Mouse (Mus musculus): ENCODE measurements around the gene Psph.

The Psph gene

DNA sequence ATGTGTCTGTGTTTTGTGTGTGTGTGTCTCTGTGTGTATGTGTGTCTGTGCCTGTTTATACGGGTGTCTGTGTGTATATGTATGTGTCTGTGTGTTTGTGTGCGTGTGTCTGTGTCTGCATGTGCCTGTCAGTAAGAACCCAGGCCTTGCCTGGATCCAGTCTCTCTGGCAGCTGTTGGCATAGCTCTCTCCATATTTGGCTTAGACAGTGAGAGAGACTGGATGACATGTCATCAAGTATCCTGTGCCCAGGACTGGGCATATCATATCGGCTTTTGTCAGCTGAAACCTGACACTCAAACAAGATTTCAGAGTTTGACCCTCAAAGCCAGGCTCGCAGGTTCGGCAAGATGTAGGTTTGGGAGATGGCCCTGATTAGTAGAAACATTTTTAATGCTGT, 56.2 kb downstream of the Psph start:
- DNase-seq (ENCODE audit: low spot score) = no peak

DNA sequence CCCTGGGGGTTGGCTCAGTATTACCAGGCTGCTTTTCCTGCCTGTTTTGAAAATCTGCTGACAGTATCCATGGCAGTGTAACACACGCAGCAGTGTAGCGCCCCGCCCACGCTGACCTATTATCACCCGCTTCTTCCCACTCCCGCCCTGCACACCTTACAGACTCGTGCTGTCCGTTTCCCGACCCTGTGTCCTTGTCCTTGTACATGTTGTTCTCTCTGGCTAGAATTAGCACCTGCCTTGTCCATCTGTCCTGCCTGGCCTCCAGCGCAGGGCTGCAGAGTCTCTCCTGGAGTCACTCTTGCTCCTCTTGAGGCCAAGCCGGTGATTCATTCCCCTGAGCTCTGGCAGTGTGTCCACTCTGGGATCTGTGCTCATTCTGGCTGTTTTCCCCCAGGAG, 56.9 kb downstream of the Psph start:
- peak; percentile 73 for DNase-seq (ENCODE audit: low spot score)

DNA sequence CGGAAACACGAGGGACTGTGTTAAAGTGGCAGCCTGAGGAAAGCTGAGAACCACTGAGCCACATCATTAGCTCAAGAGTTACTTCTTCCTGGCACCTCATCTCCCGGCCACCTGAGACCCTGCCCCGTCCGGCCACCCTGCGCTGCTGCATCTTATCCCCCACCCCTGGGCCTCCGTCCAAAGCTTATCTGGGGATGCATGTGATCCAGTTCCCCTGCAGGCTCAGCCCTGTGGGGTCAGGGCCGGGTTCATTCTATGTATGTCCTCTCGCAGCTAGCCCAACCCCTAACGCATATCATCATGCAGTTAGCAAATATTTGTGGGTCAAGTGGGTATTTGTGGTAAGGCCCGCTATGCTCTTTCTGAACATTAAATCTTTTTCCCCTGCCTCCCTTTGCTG, 58.0 kb downstream of the Psph start:
- peak; percentile 85 for DNase-seq (ENCODE audit: low spot score)

DNA sequence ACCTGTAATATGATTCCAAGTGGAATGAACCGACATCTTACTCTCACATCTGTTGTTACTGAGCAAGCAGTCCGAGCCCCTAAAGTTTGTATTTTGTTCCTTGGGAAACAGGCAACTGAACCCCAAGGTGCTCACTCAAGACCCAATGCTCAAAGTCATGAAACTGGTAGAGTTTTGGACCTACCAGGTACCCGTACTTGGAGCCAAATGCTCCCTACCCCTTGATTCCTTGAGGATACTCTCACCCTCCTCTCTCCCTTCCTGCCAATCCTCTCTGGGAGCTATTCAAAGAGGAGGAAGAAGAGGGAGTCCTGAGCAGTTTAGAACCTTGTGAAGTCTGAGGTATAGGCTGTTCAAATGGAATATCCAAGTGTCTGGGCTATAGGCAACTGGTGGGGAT, 60.5 kb downstream of the Psph start:
- DNase-seq (ENCODE audit: low spot score) = no peak

DNA sequence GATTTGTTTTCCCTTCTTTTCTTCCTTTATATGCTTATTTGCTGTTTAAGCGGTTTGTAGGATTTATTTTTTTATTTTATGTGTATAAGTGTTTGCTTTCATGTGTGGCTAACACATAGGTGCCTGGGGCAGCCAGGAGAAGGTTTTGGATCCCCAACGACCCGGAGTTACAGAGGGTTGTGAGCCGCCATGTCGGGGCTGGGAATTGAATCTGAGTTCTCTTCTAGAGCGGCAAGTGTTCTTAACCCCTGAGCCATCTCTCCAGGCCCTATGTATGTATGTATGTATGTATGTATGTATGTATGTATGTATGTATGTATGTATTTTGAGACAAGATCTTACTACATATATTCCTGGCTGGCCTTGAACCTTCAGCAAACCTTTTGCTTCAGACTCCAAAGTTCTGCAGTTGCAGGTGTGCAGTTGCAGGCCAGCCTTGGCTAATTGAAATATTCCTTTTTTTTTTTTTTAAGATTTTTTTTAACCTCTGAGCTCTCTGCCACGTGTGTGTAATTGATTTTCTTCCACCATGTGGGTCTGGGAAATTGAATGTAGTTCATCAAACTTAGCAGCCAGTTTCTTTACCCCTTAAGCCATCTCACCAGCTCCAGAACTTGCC, 61.4 kb downstream of the Psph start:
- DNase-seq (ENCODE audit: low spot score) = peak; percentile 55

DNA sequence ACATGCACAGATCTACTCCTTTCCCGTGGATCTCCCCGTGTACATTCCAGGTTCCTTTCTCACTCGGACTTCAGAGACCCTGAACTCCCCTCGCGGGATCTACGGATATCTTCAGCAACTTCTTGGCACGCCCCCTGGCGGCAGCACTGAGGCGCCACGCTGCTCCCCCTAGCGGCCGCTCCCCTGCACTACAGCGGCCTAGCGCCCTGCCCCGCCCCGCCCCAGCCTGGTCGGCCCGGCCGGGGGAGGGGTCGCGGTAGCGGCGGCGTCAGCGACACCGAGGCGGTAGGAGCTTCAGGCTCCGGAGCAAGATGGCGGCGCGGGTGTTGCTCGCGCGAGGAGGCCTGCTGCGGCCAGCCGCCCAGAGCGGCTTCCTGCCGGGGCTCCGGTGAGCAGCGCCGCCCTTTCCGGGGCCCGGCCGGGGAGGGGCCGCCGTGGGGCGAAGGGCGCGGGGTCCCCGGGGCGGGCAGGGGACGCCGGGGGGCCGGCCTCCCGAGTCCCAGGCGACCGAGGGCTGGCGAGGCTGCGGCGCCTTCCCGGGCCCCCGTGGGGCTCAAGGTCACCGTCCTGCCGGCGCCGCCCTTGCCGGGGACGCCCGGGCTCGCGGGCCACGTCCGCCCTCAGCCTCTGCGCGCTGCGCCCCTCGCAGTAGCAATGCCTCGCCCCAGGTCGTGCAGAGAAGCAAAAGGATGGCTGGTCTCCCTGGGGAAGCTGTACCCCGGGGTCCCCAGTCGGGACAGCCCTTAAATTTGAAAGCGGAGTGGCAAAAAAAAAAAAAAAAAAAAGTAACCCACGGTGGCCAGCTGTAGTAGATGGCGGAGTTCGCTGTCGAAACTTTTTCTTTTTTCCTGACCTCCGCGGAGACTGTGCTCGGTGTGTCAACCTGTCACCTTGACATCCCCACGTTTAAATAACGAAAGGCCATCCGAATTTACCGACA, 62.1 kb downstream of the Psph start, which contains the start of gene Nipsnap2:
Nipsnap2 (plus strand) TSS at position 230 of the 940 bp plus-strand sequence.
- DNase-seq (ENCODE audit: low spot score) = peak; percentile 92

DNA sequence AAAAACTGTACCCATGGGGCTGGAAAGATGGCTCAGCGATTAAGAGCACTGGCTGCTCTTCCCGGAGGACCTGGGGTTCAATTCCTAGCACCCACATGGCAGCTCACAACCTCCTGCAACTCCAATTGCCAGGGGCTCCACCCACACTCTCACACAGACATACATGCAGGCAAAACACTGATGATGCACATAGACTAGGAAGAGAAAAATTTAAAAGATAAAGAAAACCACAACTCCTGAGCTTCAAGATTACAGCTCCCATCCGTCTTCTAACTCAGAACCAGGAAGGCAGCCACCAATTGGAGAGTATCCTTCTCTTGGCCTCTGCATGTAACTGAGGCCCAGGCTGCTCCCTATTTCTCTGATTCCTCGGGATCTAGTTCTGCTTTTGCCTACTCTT, 63.0 kb downstream of the Psph start:
- no peak for DNase-seq (ENCODE audit: low spot score)

DNA sequence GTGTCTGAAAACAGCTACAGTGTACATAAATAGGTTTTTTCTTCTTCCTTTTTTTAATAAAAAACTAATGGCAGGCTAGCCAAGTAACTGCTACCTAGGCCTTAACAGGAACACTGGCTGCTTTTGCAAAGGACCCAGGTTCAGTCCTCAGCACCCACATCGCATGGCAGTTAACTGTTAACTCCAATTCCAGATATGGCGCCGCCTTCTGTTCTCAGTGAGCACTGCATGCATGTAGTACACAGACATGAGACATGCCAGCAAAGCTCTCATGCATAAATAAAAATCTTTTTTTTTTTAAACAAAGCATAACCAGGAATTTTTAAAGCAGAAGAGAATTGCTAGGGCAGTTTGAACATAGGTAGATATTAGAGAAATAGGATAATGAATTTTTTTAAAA, 67.1 kb downstream of the Psph start:
- DNase-seq (ENCODE audit: low spot score) = no peak

DNA sequence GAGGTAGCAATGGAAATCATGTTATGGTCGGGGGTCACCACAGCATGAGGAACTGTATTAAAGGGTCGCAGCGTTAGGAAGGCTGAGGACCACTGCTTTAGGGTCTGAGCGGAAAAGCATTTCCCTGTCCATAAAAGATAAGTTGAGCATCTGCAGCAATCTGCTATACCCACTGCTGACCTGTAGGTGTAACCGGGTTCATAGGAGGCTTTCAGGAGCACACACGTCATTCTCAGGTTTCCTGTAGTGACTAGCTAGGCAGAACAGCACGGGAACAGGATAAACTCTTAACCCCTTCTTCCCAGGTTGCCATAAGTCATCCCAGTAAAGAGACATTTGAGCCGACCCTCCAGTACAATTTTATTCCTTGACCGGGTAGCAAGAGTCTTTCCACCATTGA, 70.2 kb downstream of the Psph start:
- DNase-seq (ENCODE audit: low spot score) = no peak

All from yolk sac, embryonic 10.5 days (tissue).